Mouse (Mus musculus): ENCODE data around the gene Furin. TPM values are rescaled to one million over a fixed set of nuclear protein-coding genes. Genes with fewer than 3 reads are reported as not detected.
A peak's percentile ranks its signal among the peaks of the same experiment; 100 is the strongest.

The Furin gene
- polyA plus RNA-seq, 1 experiment from 2014 or later = 5.2 TPM

DNA sequence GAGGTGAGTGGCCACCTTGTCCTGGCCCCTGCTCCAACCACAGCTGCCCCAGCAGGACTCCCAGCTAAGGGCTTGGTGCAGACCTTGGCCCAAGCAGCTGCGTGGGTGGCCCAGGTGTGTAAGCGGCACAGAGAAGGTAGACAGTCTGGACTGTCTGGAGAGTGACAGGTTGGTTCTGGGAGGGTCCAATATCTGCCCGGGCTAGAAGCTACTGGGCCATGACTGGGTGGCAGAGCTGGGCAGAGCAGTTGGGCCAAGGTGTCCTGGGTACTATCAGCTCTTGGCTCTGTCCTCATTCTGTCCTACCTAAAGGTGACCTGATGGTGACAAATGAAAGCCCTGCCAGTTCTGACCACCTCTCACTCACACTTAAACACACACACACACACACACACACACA lies 37.9 kb upstream of the Furin start:
- H3K27ac ChIP-seq = 0 out of 2 replicates have a peak overlapping the region, but pooled peaks have one; percentile 35
- H3K4me3 ChIP-seq = no peak overlapping the region
- no peaks in the 10 kb centered on the region for H3K9me3 ChIP-seq
- H3K4me1 ChIP-seq (replicated peaks) = peaks cover 58% of the 10 kb centered on the region
- H3K36me3 ChIP-seq = no peaks in the 10 kb centered on the region
- WGBS = 70% methylated on average over 3 of the region's 3 CpGs
- H3K27me3 ChIP-seq (ENCODE audit: insufficient read depth, poor library complexity, severe bottlenecking) = peaks cover 20% of the 10 kb centered on the region
- no peak for DNase-seq (ENCODE audit: low spot score)

DNA sequence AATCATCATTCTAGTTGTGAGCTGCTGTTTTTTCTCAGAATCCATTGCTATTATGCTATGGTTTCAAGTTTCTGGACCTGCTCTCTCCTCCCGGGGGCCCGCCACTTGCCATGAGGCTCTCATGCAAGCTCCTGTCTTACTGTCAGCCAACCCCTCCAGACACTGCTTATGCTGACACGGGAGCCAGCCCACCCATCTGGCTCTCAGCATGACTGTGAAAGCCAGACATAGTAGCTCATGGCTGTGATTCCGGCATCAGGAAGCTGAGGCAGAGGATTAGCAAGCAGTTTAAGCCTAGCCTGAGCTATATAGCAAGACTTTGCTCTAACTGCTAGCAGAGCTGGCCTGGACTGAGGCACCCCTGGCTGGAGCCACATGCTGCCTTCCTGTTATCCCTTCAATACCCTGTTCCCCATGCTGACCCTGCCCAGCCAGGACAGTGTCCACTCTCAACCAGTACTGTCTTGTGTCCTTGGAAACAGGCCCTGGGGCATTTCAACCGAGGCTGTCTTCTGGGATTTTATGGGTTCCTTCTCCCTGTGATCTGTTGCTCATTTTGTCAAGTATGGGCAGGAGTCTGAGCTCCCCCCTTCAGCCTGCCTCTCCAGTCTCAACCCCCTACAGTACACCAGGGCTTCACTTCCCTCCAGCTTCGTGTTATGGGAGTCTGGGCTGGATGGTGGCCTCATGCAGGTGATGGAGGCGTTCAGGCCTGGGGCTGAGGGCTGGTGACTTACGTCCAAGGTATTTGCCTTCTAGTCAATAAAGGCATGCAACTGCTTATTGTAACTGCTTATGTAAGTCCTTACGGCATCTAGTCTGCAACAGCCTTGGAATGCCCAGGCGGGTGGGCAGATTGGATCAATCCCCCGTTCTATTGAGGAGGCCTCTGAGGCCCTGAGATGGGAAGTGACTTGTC lies 37.0 kb upstream of the Furin start:
- H3K4me3 ChIP-seq = no peak overlapping the region
- no peaks in the 10 kb centered on the region for H3K36me3 ChIP-seq
- peaks cover 20% of the 10 kb centered on the region for H3K27me3 ChIP-seq (ENCODE audit: insufficient read depth, poor library complexity, severe bottlenecking)
- peaks cover 58% of the 10 kb centered on the region for H3K4me1 ChIP-seq (replicated peaks)
- 63% methylated on average over 11 of the region's 11 CpGs for WGBS
- H3K27ac ChIP-seq = peak overlapping the region; percentile 40; the same call in 1 of the 2 replicates
- H3K9me3 ChIP-seq = no peaks in the 10 kb centered on the region
- peak; percentile 24 for DNase-seq (ENCODE audit: low spot score)

DNA sequence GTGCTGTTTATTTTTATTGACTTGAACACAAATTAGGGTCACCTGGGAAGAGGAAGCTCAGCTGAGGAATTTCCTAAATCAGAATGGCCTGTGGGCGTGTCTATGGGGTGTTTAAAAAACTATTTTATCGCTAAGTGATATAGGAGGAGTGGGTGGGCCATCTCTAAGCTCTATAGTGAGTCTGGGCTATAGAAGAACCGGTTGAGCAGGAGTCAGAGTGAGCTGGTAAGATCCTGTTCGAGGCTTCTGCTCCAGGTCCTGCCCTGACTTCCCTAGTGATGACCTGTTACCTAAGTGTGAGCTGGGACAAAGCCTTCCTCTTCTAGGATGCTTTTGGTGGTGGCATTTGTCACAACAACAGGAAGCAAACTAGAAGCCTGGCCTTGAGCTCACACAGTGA lies 35.4 kb upstream of the Furin start:
- Histone ChIP-seq H3K27me3 (ENCODE audit: insufficient read depth, poor library complexity, severe bottlenecking) (peaks cover 20% of the 10 kb centered on the region), H3K4me1 (replicated peaks) (peaks cover 52% of the 10 kb centered on the region), H3K9me3 (no peaks in the 10 kb centered on the region), H3K4me3 (no peak overlapping the region), H3K27ac (no peak overlapping the region), H3K36me3 (no peaks in the 10 kb centered on the region)
- 71% methylated on average over 4 of the region's 4 CpGs for WGBS
- DNase-seq (ENCODE audit: low spot score) = no peak

DNA sequence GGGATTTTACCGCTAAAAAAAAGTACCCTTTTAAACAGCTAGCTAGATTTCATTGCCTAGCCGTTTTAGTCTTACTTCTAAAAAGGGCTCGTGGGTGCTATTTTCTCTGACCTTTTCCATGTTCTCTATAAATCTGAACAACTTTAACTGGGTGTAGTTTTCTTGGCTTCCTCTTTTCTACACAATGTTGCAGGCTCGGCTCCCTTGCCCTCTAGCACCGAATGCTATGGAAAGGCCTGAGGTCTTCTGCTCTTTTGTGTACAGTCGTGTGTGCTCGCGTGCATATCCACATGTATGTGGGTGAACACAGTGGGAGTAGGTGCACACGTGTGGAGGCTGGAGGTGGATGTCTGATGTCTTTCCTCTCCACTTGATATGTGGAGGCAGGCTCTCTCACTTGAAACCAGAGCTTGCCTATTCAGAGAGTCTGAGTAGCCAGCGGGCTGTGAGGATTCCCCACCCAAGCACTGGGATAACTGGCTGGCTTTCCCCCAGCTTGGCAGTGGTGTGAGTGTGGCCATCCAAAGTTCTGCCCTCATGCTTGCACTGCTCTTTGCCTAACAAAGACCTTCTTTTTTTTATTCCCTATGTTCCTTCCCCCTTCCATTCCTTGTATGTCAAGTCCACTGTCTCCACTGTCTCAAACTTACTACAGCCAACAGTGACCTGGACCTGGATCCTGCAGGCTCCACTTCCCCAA lies 34.7 kb upstream of the Furin start:
- H3K27ac ChIP-seq = no peak overlapping the region
- no peaks in the 10 kb centered on the region for H3K9me3 ChIP-seq
- H3K36me3 ChIP-seq = no peaks in the 10 kb centered on the region
- peaks cover 20% of the 10 kb centered on the region for H3K27me3 ChIP-seq (ENCODE audit: insufficient read depth, poor library complexity, severe bottlenecking)
- H3K4me3 ChIP-seq = no peak overlapping the region
- DNase-seq (ENCODE audit: low spot score) = no peak
- H3K4me1 ChIP-seq (replicated peaks) = peaks cover 46% of the 10 kb centered on the region
- WGBS = 84% methylated on average over 10 of the region's 10 CpGs

DNA sequence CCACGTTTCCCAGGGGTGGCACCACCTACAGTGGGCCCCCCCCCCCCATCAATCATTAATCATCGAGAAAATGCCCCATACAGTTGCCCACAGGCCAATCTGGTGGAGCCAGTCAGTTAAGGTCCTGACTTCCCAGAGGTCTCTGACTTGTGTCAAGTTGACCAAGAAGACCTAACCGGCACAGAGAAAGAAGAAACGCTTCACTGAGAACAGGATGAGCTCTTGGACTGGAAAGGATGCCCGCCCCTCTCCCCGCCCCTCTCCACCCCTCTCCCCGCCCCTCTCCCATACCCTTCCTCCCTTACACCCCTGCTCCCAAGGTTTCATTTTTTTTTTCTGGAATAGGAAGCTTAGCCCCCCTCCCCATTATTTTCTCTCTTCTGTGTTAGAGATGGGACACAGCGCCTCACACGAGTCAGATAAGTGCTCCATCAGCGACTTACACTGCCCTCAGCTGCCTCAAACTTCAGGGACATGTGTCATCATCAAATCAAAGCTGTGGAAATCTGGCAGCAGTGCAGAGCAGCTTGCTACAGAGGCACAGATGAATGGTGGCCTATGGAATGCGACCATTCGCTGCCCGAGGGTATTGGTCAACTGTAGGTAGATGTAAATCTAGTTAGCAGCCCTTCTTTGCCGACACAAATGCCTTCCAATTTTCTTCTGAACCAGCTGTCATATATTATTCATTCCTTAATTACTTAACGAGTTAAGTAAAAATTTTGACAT lies 34.0 kb upstream of the Furin start:
- Histone ChIP-seq H3K4me3 (0 out of 2 replicates have a peak overlapping the region, but pooled peaks have one; percentile 11), H3K9me3 (no peaks in the 10 kb centered on the region), H3K4me1 (replicated peaks) (peaks cover 39% of the 10 kb centered on the region), H3K27ac (no peak overlapping the region), H3K36me3 (no peaks in the 10 kb centered on the region), H3K27me3 (ENCODE audit: insufficient read depth, poor library complexity, severe bottlenecking) (peaks cover 14% of the 10 kb centered on the region)
- WGBS = 38% methylated on average over 15 of the region's 15 CpGs
- DNase-seq (ENCODE audit: low spot score) = no peak

DNA sequence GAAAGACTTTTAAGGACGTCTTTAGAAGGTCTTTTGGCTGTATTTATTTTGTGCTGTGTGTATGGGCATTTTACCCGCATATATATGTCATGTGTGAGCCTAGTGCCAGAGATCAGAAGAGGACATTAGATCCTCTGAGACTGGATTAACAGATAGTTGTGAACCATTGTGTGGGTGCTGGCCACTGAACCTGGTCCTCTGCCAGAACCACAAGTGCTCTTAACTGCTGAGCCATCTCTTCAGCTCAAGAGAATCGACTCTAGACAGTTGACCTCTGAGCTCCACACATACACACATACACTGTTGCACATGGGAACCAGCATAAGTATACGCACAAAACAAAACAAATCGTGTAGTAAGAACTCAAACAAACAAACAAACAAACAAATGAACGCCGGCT lies 31.3 kb upstream of the Furin start:
- H3K27ac ChIP-seq = no peak overlapping the region
- H3K4me3 ChIP-seq = no peak overlapping the region
- peaks cover 13% of the 10 kb centered on the region for H3K27me3 ChIP-seq (ENCODE audit: insufficient read depth, poor library complexity, severe bottlenecking)
- DNase-seq (ENCODE audit: low spot score) = no peak
- no peaks in the 10 kb centered on the region for H3K36me3 ChIP-seq
- peaks cover 17% of the 10 kb centered on the region for H3K4me1 ChIP-seq (replicated peaks)
- no peaks in the 10 kb centered on the region for H3K9me3 ChIP-seq
- WGBS = 92% methylated on average over 7 of the region's 7 CpGs

DNA sequence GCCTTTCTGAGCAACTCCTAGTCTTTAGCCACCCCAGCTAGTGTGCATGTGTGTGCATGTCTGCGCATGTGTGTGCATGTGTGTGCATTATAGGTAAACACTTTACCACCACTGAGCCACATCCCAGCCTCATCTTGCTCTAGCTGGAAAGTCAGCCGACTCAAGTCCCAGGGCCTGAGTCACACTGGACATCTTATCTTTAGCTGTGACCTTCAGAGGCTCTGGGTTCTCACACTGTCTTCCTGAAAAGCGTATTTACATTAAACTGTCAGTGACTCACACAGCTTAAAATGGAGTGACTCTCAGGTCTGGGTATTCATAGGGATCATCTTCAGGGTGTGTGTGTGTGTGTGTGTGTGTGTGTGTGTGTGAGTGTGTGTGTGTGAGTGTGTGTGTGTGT lies 30.4 kb upstream of the Furin start:
- Histone ChIP-seq H3K4me1 (replicated peaks) (peaks cover 14% of the 10 kb centered on the region), H3K27ac (no peak overlapping the region), H3K4me3 (no peak overlapping the region), H3K27me3 (ENCODE audit: insufficient read depth, poor library complexity, severe bottlenecking) (peaks cover 5% of the 10 kb centered on the region), H3K9me3 (no peaks in the 10 kb centered on the region), H3K36me3 (no peaks in the 10 kb centered on the region)
- WGBS = 89% methylated on average over 3 of the region's 3 CpGs
- no peak for DNase-seq (ENCODE audit: low spot score)

DNA sequence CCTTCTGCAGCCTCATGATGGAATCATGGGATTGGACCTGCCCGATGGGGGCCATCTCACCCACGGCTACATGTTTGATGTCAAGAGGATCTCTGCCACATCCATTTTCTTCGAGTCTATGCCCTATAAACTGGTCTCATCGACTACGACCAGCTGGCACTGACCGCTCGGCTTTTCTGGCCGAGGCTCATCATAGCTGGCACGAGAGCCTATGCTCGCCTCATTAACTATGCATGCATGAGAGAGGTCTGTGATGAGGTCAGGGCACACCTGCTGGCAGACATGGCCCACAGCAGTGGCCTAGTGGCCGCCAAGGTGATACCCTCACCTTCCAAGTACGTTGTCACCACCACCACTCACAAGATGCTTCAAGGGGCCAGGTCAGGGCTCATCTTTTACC lies 24.4 kb upstream of the Furin start:
- no peaks in the 10 kb centered on the region for H3K9me3 ChIP-seq
- H3K27ac ChIP-seq = no peak overlapping the region
- 90% methylated on average over 12 of the region's 12 CpGs for WGBS
- DNase-seq (ENCODE audit: low spot score) = no peak
- no peaks in the 10 kb centered on the region for H3K36me3 ChIP-seq
- no peaks in the 10 kb centered on the region for H3K4me1 ChIP-seq (replicated peaks)
- no peaks in the 10 kb centered on the region for H3K27me3 ChIP-seq (ENCODE audit: insufficient read depth, poor library complexity, severe bottlenecking)
- no peak overlapping the region for H3K4me3 ChIP-seq

DNA sequence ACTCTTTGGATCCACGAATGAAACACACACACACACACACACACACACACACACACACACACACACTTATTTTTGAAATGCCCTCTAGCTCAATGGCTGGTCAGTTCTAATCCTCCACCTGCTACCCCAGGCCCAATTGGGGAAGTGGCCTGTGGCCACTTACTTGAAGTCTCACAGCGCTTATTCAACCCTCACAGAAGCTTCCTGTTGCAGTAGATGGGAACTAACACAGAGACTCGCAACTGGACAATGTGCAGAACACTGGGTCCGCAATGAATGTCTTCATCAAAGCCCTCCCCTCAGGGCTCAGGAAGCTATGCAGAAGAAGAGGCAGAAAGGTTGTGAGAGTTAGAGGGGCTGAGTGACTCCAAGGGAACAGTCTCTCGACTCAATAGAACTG lies 22.5 kb upstream of the Furin start:
- H3K36me3 ChIP-seq = no peaks in the 10 kb centered on the region

DNA sequence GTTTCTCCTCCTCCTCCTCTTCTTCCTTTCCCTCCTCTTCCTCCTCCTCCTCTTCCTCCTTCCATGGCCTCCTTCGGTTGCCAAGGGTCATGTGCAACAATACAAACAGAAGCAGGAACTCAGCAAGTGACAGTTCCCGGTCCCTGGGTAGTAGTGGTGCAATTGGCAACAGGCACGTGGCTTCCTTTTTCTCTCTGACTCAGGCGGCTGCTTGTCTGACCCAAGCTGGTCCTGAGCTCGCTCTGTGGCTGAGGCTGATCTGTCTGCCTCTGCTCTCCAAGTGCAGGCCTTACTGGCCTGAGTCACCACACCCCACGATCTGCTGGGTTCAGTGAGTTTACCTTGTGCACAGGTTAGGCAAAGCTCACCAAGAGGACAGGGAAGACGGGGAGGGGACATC lies 21.1 kb upstream of the Furin start:
- H3K27me3 ChIP-seq (ENCODE audit: insufficient read depth, poor library complexity, severe bottlenecking) = no peaks in the 10 kb centered on the region
- peaks cover 5% of the 10 kb centered on the region; the same call in 1 of the 2 replicates for H3K4me1 ChIP-seq (replicated peaks)
- 73% methylated on average over 7 of the region's 7 CpGs for WGBS
- H3K4me3 ChIP-seq = no peak overlapping the region
- no peaks in the 10 kb centered on the region for H3K36me3 ChIP-seq
- DNase-seq (ENCODE audit: low spot score) = no peak
- no peaks in the 10 kb centered on the region for H3K9me3 ChIP-seq
- H3K27ac ChIP-seq = no peak overlapping the region

More for the DNA sequence above, 22.5 kb upstream of the Furin start:
- no peaks in the 10 kb centered on the region for H3K9me3 ChIP-seq
- no peak overlapping the region for H3K4me3 ChIP-seq
- 82% methylated on average over 5 of the region's 5 CpGs for WGBS
- peaks cover 5% of the 10 kb centered on the region; the same call in 1 of the 2 replicates for H3K4me1 ChIP-seq (replicated peaks)
- H3K27ac ChIP-seq = no peak overlapping the region
- no peak for DNase-seq (ENCODE audit: low spot score)
- no peaks in the 10 kb centered on the region for H3K27me3 ChIP-seq (ENCODE audit: insufficient read depth, poor library complexity, severe bottlenecking)

DNA sequence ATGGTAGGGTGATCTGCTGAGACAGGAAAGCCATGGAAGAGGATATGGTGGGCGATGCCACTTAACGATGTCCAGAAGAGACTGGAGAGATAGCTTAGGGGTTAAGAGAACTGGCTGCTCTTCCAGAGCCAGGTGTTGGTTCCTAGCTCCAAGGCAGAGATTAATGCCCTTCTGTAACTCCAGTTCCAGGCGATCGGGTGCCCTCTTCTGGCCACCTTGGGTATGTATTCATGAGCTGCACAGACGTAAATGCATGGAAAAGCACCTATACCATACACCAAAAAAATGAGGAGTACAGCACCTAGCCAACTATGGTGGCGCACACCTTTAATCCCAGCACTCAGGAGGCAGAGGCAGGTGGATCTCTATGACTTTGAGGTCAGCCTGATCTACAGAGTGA lies 19.5 kb upstream of the Furin start:
- Histone ChIP-seq H3K27ac (no peak overlapping the region), H3K9me3 (no peaks in the 10 kb centered on the region), H3K4me3 (no peak overlapping the region), H3K36me3 (no peaks in the 10 kb centered on the region), H3K27me3 (ENCODE audit: insufficient read depth, poor library complexity, severe bottlenecking) (peaks cover 4% of the 10 kb centered on the region; the same call in 1 of the 2 replicates), H3K4me1 (replicated peaks) (peaks cover 5% of the 10 kb centered on the region; the same call in 1 of the 2 replicates)
- WGBS = 72% methylated on average over 6 of the region's 6 CpGs
- DNase-seq (ENCODE audit: low spot score) = no peak

DNA sequence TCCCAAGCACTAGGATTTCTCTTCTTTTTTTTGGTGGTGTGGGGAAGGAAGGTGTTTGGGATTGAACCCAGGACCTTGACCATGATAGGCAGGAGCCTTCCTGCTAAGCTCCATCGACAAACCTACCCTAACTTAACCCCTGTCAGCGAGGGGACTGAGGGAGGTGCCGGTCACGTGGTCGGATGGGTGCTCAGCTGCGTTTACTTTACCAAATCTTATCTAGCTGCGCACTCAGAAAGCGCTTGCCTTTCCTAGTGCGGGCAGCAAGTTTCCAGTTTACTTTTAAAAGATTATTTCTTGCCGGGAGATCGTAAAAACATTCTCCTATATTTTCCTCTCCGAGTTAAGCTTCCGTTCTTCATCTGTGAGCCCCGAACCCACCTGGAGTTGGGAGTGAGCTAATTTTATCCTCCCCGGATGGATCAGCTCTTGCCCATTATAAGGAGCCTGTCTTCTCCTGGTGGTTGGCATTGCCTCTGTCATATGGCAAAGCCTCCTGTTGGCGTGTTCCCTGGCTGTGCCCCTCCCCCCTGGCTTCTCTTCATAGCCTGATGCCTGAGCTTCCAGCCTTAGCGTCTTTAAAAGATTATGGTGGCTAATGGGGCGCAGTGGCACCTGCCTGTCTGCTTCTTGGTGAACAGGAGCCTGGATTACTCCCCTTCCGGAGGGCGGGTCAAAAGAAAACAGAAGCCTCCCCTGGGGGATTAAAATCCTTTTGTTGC lies 17.7 kb upstream of the Furin start:
- no peak overlapping the region for H3K4me3 ChIP-seq
- H3K36me3 ChIP-seq = no peaks in the 10 kb centered on the region
- peaks cover 4% of the 10 kb centered on the region; the same call in 1 of the 2 replicates for H3K27me3 ChIP-seq (ENCODE audit: insufficient read depth, poor library complexity, severe bottlenecking)
- no peak overlapping the region for H3K27ac ChIP-seq
- H3K4me1 ChIP-seq (replicated peaks) = peaks cover 5% of the 10 kb centered on the region; the same call in 1 of the 2 replicates
- H3K9me3 ChIP-seq = no peaks in the 10 kb centered on the region
- no peak for DNase-seq (ENCODE audit: low spot score)
- 30% methylated on average over 20 of the region's 20 CpGs for WGBS
